Mouse (Mus musculus) midbrain, embryonic 16.5 days (tissue): Measurements from ENCODE around the gene Slc35c1. TPM values are rescaled to one million over a fixed set of nuclear protein-coding genes. Genes with fewer than 3 reads are reported as not detected.

Source experiments
- ATAC-seq: fragments of 200-750 bp; cut with Nextera tagmentation; 2 replicates; pipeline ENCODE4 v1.8.0; 2017; ENCODE audit warnings: moderate TSS enrichment
- H3K27ac ChIP-seq: fragments of 300-500 bp; sonication (generic); 2 replicates; pipeline ENCODE4 v1.5.1; 2014; ENCODE audit warnings: mild to moderate bottlenecking, low read length, mixed read lengths
- H3K27me3 ChIP-seq: fragments of 300-500 bp; sonication (generic); 2 replicates; pipeline ENCODE4 v1.6.1; 2014; ENCODE audit warnings: low read depth, low read length, mixed read lengths; ENCODE audit not compliant: control insufficient read depth, insufficient read depth
- H3K36me3 ChIP-seq: fragments of 300-500 bp; sonication (generic); 2 replicates; pipeline ENCODE4 v1.6.1; 2014; ENCODE audit warnings: mild to moderate bottlenecking, low read length, moderate library complexity, mixed read lengths; ENCODE audit not compliant: control insufficient read depth, insufficient read depth
- H3K4me1 ChIP-seq: fragments of 300-500 bp; sonication (generic); 2 replicates; pipeline ENCODE4 v1.6.1; 2014; ENCODE audit warnings: mild to moderate bottlenecking, low read length, mixed read lengths; ENCODE audit not compliant: control insufficient read depth, insufficient read depth
- H3K4me2 ChIP-seq: fragments of 300-500 bp; sonication (generic); 2 replicates; pipeline ENCODE4 v1.6.1; 2014; ENCODE audit warnings: mild to moderate bottlenecking, low read length, mixed read lengths
- H3K4me3 ChIP-seq: fragments of 300-500 bp; sonication (generic); 2 replicates; pipeline ENCODE4 v1.5.1; 2014; ENCODE audit warnings: low read depth, mild to moderate bottlenecking, low read length, moderate library complexity, mixed read lengths
- H3K9ac ChIP-seq: fragments of 300-500 bp; sonication (generic); 2 replicates; pipeline ENCODE4 v1.6.1; 2014; ENCODE audit warnings: low read depth, low read length, mixed read lengths
- H3K9me3 ChIP-seq: fragments of 300-500 bp; sonication (generic); replicated peaks from 2 replicates; pipeline ENCODE4 v1.6.1; 2014; ENCODE audit warnings: mild to moderate bottlenecking, low read length, mixed read lengths; ENCODE audit not compliant: control insufficient read depth, poor library complexity, severe bottlenecking
- WGBS: fragments of 180-500 bp; shearing (Covaris S2); extraction: QIAGEN DNeasy Blood & Tissue Kit; methylation state at CpG from one replicate; pipeline ENCODE4 v1.1.7; 2014; 5-methylcytosine and 5-hydroxymethylcytosine counted together
- polyA plus RNA-seq: library from polyadenylated mRNA; unstranded; fragments of >200 nt; fragmentation: Nextera tagmentation; extraction: Ambion mirVana; gene quantifications from 2 replicates; pipeline ENCODE4 v1.2.1, GENCODE M21; 2015

Slc35c1 gene
- polyA plus RNA-seq, 1 experiment from 2014 or later, result 17.9 TPM

- ATAC-seq, result no peak
- 3% methylated on average over 12 of the region's 12 CpGs for WGBS
Measured at GRCm38 (mm10) chr2:92434375-92434745, 26.0 kb downstream of the Slc35c1 start.

GRCm38 (mm10) chr2:92433578-92434374 is 26.6 kb downstream of the Slc35c1 start, which contains the start of gene Cry2:
TSS of gene Cry2 (minus strand) at chr2:92434043.
- H3K4me2 ChIP-seq, result peak within 1 kb of the TSS; percentile 93
- ATAC-seq, result peak; percentile 98
- peak within 1 kb of the TSS; percentile 82 for H3K4me3 ChIP-seq
- H3K9me3 ChIP-seq, result no peaks in the 10 kb centered on the region
- under 1% methylated on average over 72 of the region's 76 CpGs for WGBS
- peak within 1 kb of the TSS; percentile 73 for H3K27ac ChIP-seq
- no peaks in the 10 kb centered on the region for H3K36me3 ChIP-seq
- H3K27me3 ChIP-seq, result no peaks in the 10 kb centered on the region
- H3K4me1 ChIP-seq, result peaks cover 35% of the 10 kb centered on the region
- H3K9ac ChIP-seq, result peak within 1 kb of the TSS; percentile 87

More at GRCm38 (mm10) chr2:92434375-92434745, 26.0 kb downstream of the Slc35c1 start:
- peak overlapping the region; percentile 59 for H3K9ac ChIP-seq
- peaks cover 35% of the 10 kb centered on the region for H3K4me1 ChIP-seq
- no peaks in the 10 kb centered on the region for H3K27me3 ChIP-seq
- peak overlapping the region; percentile 82 for H3K4me3 ChIP-seq
- H3K4me2 ChIP-seq, result peak overlapping the region; percentile 77
- H3K36me3 ChIP-seq, result no peaks in the 10 kb centered on the region
- H3K9me3 ChIP-seq, result no peaks in the 10 kb centered on the region
- H3K27ac ChIP-seq, result peak overlapping the region; percentile 73

GRCm38 (mm10) chr2:92432299-92433295 is 27.7 kb downstream of the Slc35c1 start:
- Histone ChIP-seq H3K9ac (peak overlapping the region; percentile 87), H3K9me3 (no peaks in the 10 kb centered on the region), H3K4me1 (peaks cover 43% of the 10 kb centered on the region), H3K4me2 (peak overlapping the region; percentile 93), H3K27me3 (no peaks in the 10 kb centered on the region), H3K4me3 (peak overlapping the region; percentile 82), H3K27ac (peak overlapping the region; percentile 84), H3K36me3 (no peaks in the 10 kb centered on the region)
- ATAC-seq, result no peak
- 27% methylated on average over 17 of the region's 17 CpGs for WGBS

GRCm38 (mm10) chr2:92431611-92432179 is 28.6 kb downstream of the Slc35c1 start:
- Histone ChIP-seq H3K4me1 (peaks cover 46% of the 10 kb centered on the region), H3K9me3 (no peaks in the 10 kb centered on the region), H3K27ac (peak overlapping the region; percentile 84), H3K27me3 (no peaks in the 10 kb centered on the region), H3K4me3 (peak overlapping the region; percentile 82), H3K36me3 (no peaks in the 10 kb centered on the region), H3K4me2 (peak overlapping the region; percentile 93), H3K9ac (peak overlapping the region; percentile 87)
- 8% methylated on average over 11 of the region's 11 CpGs for WGBS
- ATAC-seq, result no peak

- H3K27ac ChIP-seq, result peak overlapping the region; percentile 84
- peaks cover 47% of the 10 kb centered on the region for H3K4me1 ChIP-seq
- ATAC-seq, result peak; percentile 18
- H3K9me3 ChIP-seq, result no peaks in the 10 kb centered on the region
- peak overlapping the region; percentile 87 for H3K9ac ChIP-seq
- H3K36me3 ChIP-seq, result no peaks in the 10 kb centered on the region; the same call in 1 of the 2 replicates
- peak overlapping the region; percentile 82 for H3K4me3 ChIP-seq
- no peaks in the 10 kb centered on the region for H3K27me3 ChIP-seq
- H3K4me2 ChIP-seq, result peak overlapping the region; percentile 93
- 42% methylated on average over 21 of the region's 21 CpGs for WGBS
Measured at GRCm38 (mm10) chr2:92430723-92431541, 29.4 kb downstream of the Slc35c1 start.

GRCm38 (mm10) chr2:92430089-92430488 is 30.2 kb downstream of the Slc35c1 start:
- Histone ChIP-seq H3K9me3 (no peaks in the 10 kb centered on the region), H3K4me3 (no peak overlapping the region), H3K9ac (no peak overlapping the region), H3K27me3 (no peaks in the 10 kb centered on the region), H3K4me1 (peaks cover 48% of the 10 kb centered on the region), H3K4me2 (no peak overlapping the region), H3K27ac (no peak overlapping the region), H3K36me3 (no peaks in the 10 kb centered on the region; the same call in 1 of the 2 replicates)
- ATAC-seq, result no peak
- 85% methylated on average over 2 of the region's 2 CpGs for WGBS

GRCm38 (mm10) chr2:92427882-92428281 is 32.5 kb downstream of the Slc35c1 start:
- Histone ChIP-seq H3K27me3 (no peaks in the 10 kb centered on the region), H3K4me2 (peak overlapping the region; percentile 14; the same call in 1 of the 2 replicates), H3K36me3 (no peaks in the 10 kb centered on the region; the same call in none of the 2 replicates), H3K4me3 (no peak overlapping the region), H3K9ac (no peak overlapping the region; the same call in 1 of the 2 replicates), H3K9me3 (no peaks in the 10 kb centered on the region), H3K4me1 (peaks cover 49% of the 10 kb centered on the region), H3K27ac (0 out of 2 replicates have a peak overlapping the region, but pooled peaks have one; percentile 22)
- WGBS, result 48% methylated on average over 6 of the region's 6 CpGs
- no peak; the same call in 1 of the 2 replicates for ATAC-seq

GRCm38 (mm10) chr2:92426426-92426825 is 33.9 kb downstream of the Slc35c1 start:
- no peak overlapping the region for H3K4me3 ChIP-seq
- peaks cover 34% of the 10 kb centered on the region for H3K4me1 ChIP-seq
- peak overlapping the region; percentile 58; the same call in 1 of the 2 replicates for H3K27ac ChIP-seq
- no peak for ATAC-seq
- no peak overlapping the region for H3K4me2 ChIP-seq
- no peak overlapping the region for H3K9ac ChIP-seq
- no peaks in the 10 kb centered on the region for H3K27me3 ChIP-seq
- WGBS, result 88% methylated on average over 3 of the region's 3 CpGs
- no peaks in the 10 kb centered on the region for H3K9me3 ChIP-seq
- peaks cover 9% of the 10 kb centered on the region for H3K36me3 ChIP-seq
